Mouse (Mus musculus): ENCODE measurements at regions not wholly inside any gene's neighbourhood (a gene's known extent, or its start where the extent isn't known, plus 50 kb on each side); places are given as distances from the start of the nearest gene placed in this dataset.
A peak's percentile ranks its signal among the peaks of the same experiment; 100 is the strongest.
"Not testable (repeated sequence)": the region's sequence is repeated elsewhere in the genome, so short reads cannot be mapped to it uniquely, and the experiment has no call there.

- no peaks in the 10 kb centered on the region for H3K36me3 ChIP-seq (ENCODE audit: control insufficient read depth, insufficient read depth, low read length)
- H3K4me3 ChIP-seq (ENCODE audit: low read depth, low read length): no peak overlapping the region
- no peaks in the 10 kb centered on the region for H3K9me3 ChIP-seq (ENCODE audit: control insufficient read depth, low read depth, low read length)
- no peaks in the 10 kb centered on the region for H3K27me3 ChIP-seq (ENCODE audit: control insufficient read depth, insufficient read depth, low read length)
- H3K4me1 ChIP-seq (ENCODE audit: control insufficient read depth, insufficient read depth, low read length): peaks cover 18% of the 10 kb centered on the region
- no peak overlapping the region for H3K27ac ChIP-seq (ENCODE audit: low read length)
- whole genome bisulfite sequencing: 58% methylated on average over 4 of the region's 4 CpGs
- H3K9ac ChIP-seq (replicated peaks; ENCODE audit: low read depth, low read length): no peak overlapping the region
- H3K4me2 ChIP-seq (replicated peaks; ENCODE audit: low read depth, low read length): no peak overlapping the region
- no peak for ATAC-seq (ENCODE audit: insufficient number of reproducible peaks, insufficient read depth, low FRiP score, low read depth)
These were observed 60.9 kb upstream of the Slc44a3 start for GRCm38 (mm10) chr3:121593143-121593542.

GRCm38 (mm10) chr3:121589494-121589885 is 57.3 kb upstream of the Slc44a3 start:
- H3K27ac ChIP-seq (ENCODE audit: low read length): peak overlapping the region; percentile 81
- no peak overlapping the region for H3K4me2 ChIP-seq (replicated peaks; ENCODE audit: low read depth, low read length)
- peaks cover 16% of the 10 kb centered on the region for H3K4me1 ChIP-seq (ENCODE audit: control insufficient read depth, insufficient read depth, low read length)
- ATAC-seq (ENCODE audit: insufficient number of reproducible peaks, insufficient read depth, low FRiP score, low read depth): peak; percentile 35; the same call in 1 of the 2 replicates
- H3K4me3 ChIP-seq (ENCODE audit: low read depth, low read length): no peak overlapping the region
- H3K9ac ChIP-seq (replicated peaks; ENCODE audit: low read depth, low read length): no peak overlapping the region
- no peaks in the 10 kb centered on the region for H3K9me3 ChIP-seq (ENCODE audit: control insufficient read depth, low read depth, low read length)
- no peaks in the 10 kb centered on the region for H3K27me3 ChIP-seq (ENCODE audit: control insufficient read depth, insufficient read depth, low read length)
- H3K36me3 ChIP-seq (ENCODE audit: control insufficient read depth, insufficient read depth, low read length): no peaks in the 10 kb centered on the region
- 80% methylated on average over 9 of the region's 9 CpGs for WGBS

- 34% methylated on average over 14 of the region's 14 CpGs for WGBS
- H3K27me3 ChIP-seq (ENCODE audit: control insufficient read depth, insufficient read depth, low read length): no peaks in the 10 kb centered on the region
These were observed 56.7 kb upstream of the Slc44a3 start for GRCm38 (mm10) chr3:121588737-121589493.

GRCm38 (mm10) chr3:121585306-121585705 is 53.1 kb upstream of the Slc44a3 start:
- Histone ChIP-seq H3K27me3 (ENCODE audit: control insufficient read depth, insufficient read depth, low read length) (no peaks in the 10 kb centered on the region), H3K36me3 (ENCODE audit: control insufficient read depth, insufficient read depth, low read length) (no peaks in the 10 kb centered on the region), H3K9ac (replicated peaks; ENCODE audit: low read depth, low read length) (no peak overlapping the region), H3K9me3 (ENCODE audit: control insufficient read depth, low read depth, low read length) (no peaks in the 10 kb centered on the region), H3K4me3 (ENCODE audit: low read depth, low read length) (no peak overlapping the region), H3K4me1 (ENCODE audit: control insufficient read depth, insufficient read depth, low read length) (peaks cover 20% of the 10 kb centered on the region), H3K27ac (ENCODE audit: low read length) (no peak overlapping the region), H3K4me2 (replicated peaks; ENCODE audit: low read depth, low read length) (no peak overlapping the region)
- no peak for ATAC-seq (ENCODE audit: insufficient number of reproducible peaks, insufficient read depth, low FRiP score, low read depth)
- WGBS: 90% methylated on average over 5 of the region's 5 CpGs

More at GRCm38 (mm10) chr3:121588737-121589493, 56.7 kb upstream of the Slc44a3 start:
- peaks cover 18% of the 10 kb centered on the region for H3K4me1 ChIP-seq (ENCODE audit: control insufficient read depth, insufficient read depth, low read length)
- no peak overlapping the region for H3K4me2 ChIP-seq (replicated peaks; ENCODE audit: low read depth, low read length)
- H3K9me3 ChIP-seq (ENCODE audit: control insufficient read depth, low read depth, low read length): no peaks in the 10 kb centered on the region
- peak; percentile 88 for ATAC-seq (ENCODE audit: insufficient number of reproducible peaks, insufficient read depth, low FRiP score, low read depth)
- no peaks in the 10 kb centered on the region for H3K36me3 ChIP-seq (ENCODE audit: control insufficient read depth, insufficient read depth, low read length)
- peak overlapping the region; percentile 81 for H3K27ac ChIP-seq (ENCODE audit: low read length)
- H3K4me3 ChIP-seq (ENCODE audit: low read depth, low read length): no peak overlapping the region
- H3K9ac ChIP-seq (replicated peaks; ENCODE audit: low read depth, low read length): no peak overlapping the region

GRCm38 (mm10) chr3:121584736-121585151 is 52.5 kb upstream of the Slc44a3 start:
- H3K4me1 ChIP-seq (ENCODE audit: control insufficient read depth, insufficient read depth, low read length): peaks cover 20% of the 10 kb centered on the region
- whole genome bisulfite sequencing: 33% methylated on average over 5 of the region's 5 CpGs
- H3K4me3 ChIP-seq (ENCODE audit: low read depth, low read length): no peak overlapping the region
- peak; percentile 47; the same call in 1 of the 2 replicates for ATAC-seq (ENCODE audit: insufficient number of reproducible peaks, insufficient read depth, low FRiP score, low read depth)
- no peaks in the 10 kb centered on the region for H3K27me3 ChIP-seq (ENCODE audit: control insufficient read depth, insufficient read depth, low read length)
- H3K9ac ChIP-seq (replicated peaks; ENCODE audit: low read depth, low read length): no peak overlapping the region
- H3K9me3 ChIP-seq (ENCODE audit: control insufficient read depth, low read depth, low read length): no peaks in the 10 kb centered on the region
- no peaks in the 10 kb centered on the region for H3K36me3 ChIP-seq (ENCODE audit: control insufficient read depth, insufficient read depth, low read length)
- no peak overlapping the region for H3K4me2 ChIP-seq (replicated peaks; ENCODE audit: low read depth, low read length)
- H3K27ac ChIP-seq (ENCODE audit: low read length): peak overlapping the region; percentile 69

- no peak overlapping the region for H3K4me3 ChIP-seq (ENCODE audit: low read depth, low read length)
- no peak overlapping the region for H3K9ac ChIP-seq (replicated peaks; ENCODE audit: low read depth, low read length)
- peaks cover 20% of the 10 kb centered on the region for H3K4me1 ChIP-seq (ENCODE audit: control insufficient read depth, insufficient read depth, low read length)
- H3K36me3 ChIP-seq (ENCODE audit: control insufficient read depth, insufficient read depth, low read length): no peaks in the 10 kb centered on the region
- H3K9me3 ChIP-seq (ENCODE audit: control insufficient read depth, low read depth, low read length): no peaks in the 10 kb centered on the region
- no peaks in the 10 kb centered on the region for H3K27me3 ChIP-seq (ENCODE audit: control insufficient read depth, insufficient read depth, low read length)
- H3K27ac ChIP-seq (ENCODE audit: low read length): peak overlapping the region; percentile 69
- H3K4me2 ChIP-seq (replicated peaks; ENCODE audit: low read depth, low read length): no peak overlapping the region
- ATAC-seq (ENCODE audit: insufficient number of reproducible peaks, insufficient read depth, low FRiP score, low read depth): peak; percentile 4; the same call in 1 of the 2 replicates
These were observed 52.1 kb upstream of the Slc44a3 start for GRCm38 (mm10) chr3:121584317-121584716.

- WGBS: 82% methylated on average over 4 of the region's 4 CpGs
- H3K36me3 ChIP-seq (ENCODE audit: control insufficient read depth, insufficient read depth, low read length); H3K4me2 ChIP-seq (replicated peaks; ENCODE audit: low read depth, low read length): not testable (repeated sequence)
These were observed 50.5 kb upstream of the Slc44a3 start for GRCm38 (mm10) chr3:121582711-121583110.

More at GRCm38 (mm10) chr3:121582711-121583110, 50.5 kb upstream of the Slc44a3 start:
- not testable (repeated sequence) for H3K27me3 ChIP-seq (ENCODE audit: control insufficient read depth, insufficient read depth, low read length); ATAC-seq (ENCODE audit: insufficient number of reproducible peaks, insufficient read depth, low FRiP score, low read depth); H3K9me3 ChIP-seq (ENCODE audit: control insufficient read depth, low read depth, low read length); H3K9ac ChIP-seq (replicated peaks; ENCODE audit: low read depth, low read length); H3K4me3 ChIP-seq (ENCODE audit: low read depth, low read length); H3K27ac ChIP-seq (ENCODE audit: low read length)
- peaks cover 10% of the 10 kb centered on the region for H3K4me1 ChIP-seq (ENCODE audit: control insufficient read depth, insufficient read depth, low read length)

All from stomach, embryonic 14.5 days (tissue).